Mouse (Mus musculus): ENCODE results near the gene Olfr1505. TPM values are rescaled to one million over a fixed set of nuclear protein-coding genes. Genes with fewer than 3 reads are reported as not detected.

The Olfr1505 gene
- total RNA-seq (2017): not detected in 3 replicates

- ATAC-seq (replicated peaks; ENCODE audit: insufficient number of reproducible peaks, low FRiP score, low TSS enrichment, poor library complexity, severe bottlenecking): no peak
These were observed at the start of gene Olfr1505 for GRCm38 (mm10) chr19:13913230-13913629. Gene Olfr1505, plus strand, starts transcription at chr19:13913530.

GRCm38 (mm10) chr19:13897828-13898227, 15.5 kb upstream of the Olfr1505 start, which contains the start of gene Olfr1504:
Gene Olfr1504, minus strand, starts transcription at chr19:13897928.
- no peak for ATAC-seq (replicated peaks; ENCODE audit: insufficient number of reproducible peaks, low FRiP score, low TSS enrichment, poor library complexity, severe bottlenecking)

Other genes with a start within 250 kb of the Olfr1505 start
- not detected in 3 replicates for gene Olfr1491, start 216.3 kb upstream of the Olfr1505 start, total RNA-seq (2017)
- gene Olfr1493-ps1, start 190.3 kb upstream of the Olfr1505 start, total RNA-seq (2017): not detected in 3 replicates
- not detected in 3 replicates for gene Olfr1494, start 173.8 kb upstream of the Olfr1505 start, total RNA-seq (2017)
- not detected in 3 replicates for gene Olfr1495, start 148.9 kb upstream of the Olfr1505 start, total RNA-seq (2017)
- not detected in 3 replicates for gene Olfr1496, start 135.7 kb upstream of the Olfr1505 start, total RNA-seq (2017)
- gene Olfr1497, start 115.3 kb upstream of the Olfr1505 start, total RNA-seq (2017): not detected in 3 replicates
- not detected in 3 replicates for gene Olfr1499, start 94.1 kb upstream of the Olfr1505 start, total RNA-seq (2017)
- not detected in 3 replicates for gene Olfr1500, start 83.0 kb upstream of the Olfr1505 start, total RNA-seq (2017)
- gene Olfr1501, start 62.8 kb upstream of the Olfr1505 start, total RNA-seq (2017): not detected in 3 replicates
- gene Olfr1502, start 51.7 kb upstream of the Olfr1505 start, total RNA-seq (2017): not detected in 3 replicates
- gene Olfr1504, start 15.6 kb upstream of the Olfr1505 start, total RNA-seq (2017): not detected in 3 replicates